Mouse (Mus musculus): Measurements from ENCODE around the gene Hhat.
A peak's percentile ranks its signal among the peaks of the same experiment; 100 is the strongest.

The Hhat gene

GRCm38 (mm10) chr1:192744880-192745239, 26.2 kb downstream of the Hhat start:
- no peak for DNase-seq (ENCODE audit: low spot score in 2 of 2)

- DNase-seq (ENCODE audit: low spot score in 2 of 2): no peak
Measured at GRCm38 (mm10) chr1:192742394-192743251, 28.4 kb downstream of the Hhat start.

- no peak for DNase-seq (ENCODE audit: low spot score in 2 of 2)
Measured at GRCm38 (mm10) chr1:192741896-192742295, 29.1 kb downstream of the Hhat start.

- DNase-seq (ENCODE audit: low spot score in 2 of 2): no peak
Measured at GRCm38 (mm10) chr1:192736524-192736923, 34.5 kb downstream of the Hhat start.

DNA sequence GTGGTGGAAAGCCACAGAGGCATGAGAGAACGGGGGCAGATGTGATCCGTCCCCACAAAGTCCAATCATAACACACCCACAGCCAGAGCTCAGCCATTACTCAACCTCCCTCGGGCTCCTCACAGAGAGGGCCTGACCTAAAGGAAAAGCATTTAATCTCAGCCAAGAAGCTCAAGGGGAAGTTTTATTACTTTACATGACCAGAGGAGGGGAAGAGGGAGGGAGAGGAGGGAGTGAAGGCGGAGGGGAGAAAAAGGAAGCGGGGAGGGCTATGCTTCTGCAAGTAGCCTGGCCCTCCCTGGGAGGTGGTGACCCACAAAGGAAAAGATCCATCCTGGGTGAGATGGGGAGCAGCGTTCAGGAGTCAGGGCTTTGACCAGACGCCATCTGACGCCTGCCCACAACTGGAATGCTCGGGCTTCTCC, 35.0 kb downstream of the Hhat start:
- no peak for DNase-seq (ENCODE audit: low spot score in 2 of 2)

- no peak for DNase-seq (ENCODE audit: low spot score in 2 of 2)
Measured at GRCm38 (mm10) chr1:192730517-192730916, 40.5 kb downstream of the Hhat start.

GRCm38 (mm10) chr1:192726996-192727624, 43.9 kb downstream of the Hhat start:
- DNase-seq (ENCODE audit: low spot score in 2 of 2): peak in 1 of 2 experiments; percentile 69

GRCm38 (mm10) chr1:192722147-192722546, 48.9 kb downstream of the Hhat start:
- peak in 1 of 2 experiments; percentile 42 for DNase-seq (ENCODE audit: low spot score in 2 of 2)

DNA sequence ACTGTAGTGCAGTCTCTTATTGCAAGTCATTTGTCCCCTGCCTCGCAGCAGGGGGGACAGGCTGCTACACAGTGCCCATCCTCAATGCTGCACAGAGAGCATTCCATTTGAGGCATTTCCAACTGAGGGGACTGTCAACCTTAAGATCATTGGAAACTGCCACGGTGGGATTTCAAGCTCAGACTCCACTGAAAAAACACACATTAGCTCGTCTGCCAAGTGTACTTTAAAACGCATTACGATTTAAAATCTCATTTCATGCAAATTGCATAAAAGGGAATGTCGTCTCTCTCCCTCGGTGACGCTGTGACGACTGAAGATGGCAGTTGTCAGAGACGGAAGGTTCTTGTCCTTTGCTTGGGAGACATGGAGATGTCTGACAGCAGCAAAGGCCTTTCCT, 50.9 kb downstream of the Hhat start:
- DNase-seq (ENCODE audit: low spot score in 2 of 2): no peak

- DNase-seq (ENCODE audit: low spot score in 2 of 2): peak in 1 of 2 experiments; percentile 52
Measured at GRCm38 (mm10) chr1:192711779-192712348, 59.2 kb downstream of the Hhat start.

DNA sequence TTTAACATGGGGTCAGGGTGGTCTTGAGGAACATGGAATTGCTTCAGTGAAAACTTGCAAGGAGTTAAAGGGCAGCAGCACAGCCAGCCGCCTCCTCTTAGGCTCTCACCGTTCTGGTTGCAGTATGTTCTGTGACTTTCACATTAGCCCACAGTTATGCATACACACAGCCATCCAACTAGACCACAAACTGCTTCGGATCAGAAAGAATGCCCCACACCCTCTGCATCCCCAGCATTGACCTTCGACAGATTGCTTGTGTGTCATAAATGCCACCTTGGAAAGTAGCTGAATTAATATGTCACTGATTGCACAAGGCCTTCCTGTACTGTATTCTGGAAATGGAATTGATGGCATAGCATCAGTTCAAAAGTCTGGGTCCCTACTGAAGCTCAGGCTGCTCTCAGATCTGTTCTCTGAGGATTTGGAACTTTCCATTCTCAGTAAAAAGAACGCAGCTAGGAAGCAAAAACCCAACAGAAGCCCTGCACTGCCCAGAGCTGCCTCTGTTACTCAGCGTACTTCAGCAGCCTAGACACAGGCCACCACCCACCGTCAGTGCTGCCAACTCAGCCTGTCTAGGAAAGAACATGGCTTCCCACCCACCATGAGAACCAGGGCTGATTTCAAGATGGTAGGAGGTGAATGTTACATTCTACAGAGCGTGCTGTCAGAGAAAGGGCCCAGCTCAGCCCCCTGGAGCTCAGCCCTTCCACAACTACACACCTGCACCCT, 70.5 kb downstream of the Hhat start:
- no peak for DNase-seq (ENCODE audit: low spot score in 2 of 2)

DNA sequence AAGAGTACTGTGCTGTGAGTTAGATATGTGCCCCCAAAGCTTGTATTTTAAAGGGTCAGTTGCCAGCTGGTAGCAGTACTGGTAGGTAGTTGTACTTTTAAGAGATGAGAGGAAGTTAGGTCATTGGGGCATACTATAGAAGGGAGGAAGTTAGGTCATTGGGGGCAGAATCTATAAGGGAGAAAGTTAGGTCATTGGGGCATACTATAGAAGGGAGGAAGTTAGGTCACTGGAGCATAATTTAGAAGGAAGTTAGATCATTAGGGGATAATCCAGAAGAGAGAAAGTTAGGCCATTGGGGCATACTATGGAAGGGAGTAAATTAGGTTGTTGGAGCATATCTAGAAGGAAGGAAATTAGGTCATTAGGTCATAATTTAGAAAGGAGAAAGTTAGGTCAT, 71.9 kb downstream of the Hhat start:
- no peak for DNase-seq (ENCODE audit: low spot score in 2 of 2)

DNA sequence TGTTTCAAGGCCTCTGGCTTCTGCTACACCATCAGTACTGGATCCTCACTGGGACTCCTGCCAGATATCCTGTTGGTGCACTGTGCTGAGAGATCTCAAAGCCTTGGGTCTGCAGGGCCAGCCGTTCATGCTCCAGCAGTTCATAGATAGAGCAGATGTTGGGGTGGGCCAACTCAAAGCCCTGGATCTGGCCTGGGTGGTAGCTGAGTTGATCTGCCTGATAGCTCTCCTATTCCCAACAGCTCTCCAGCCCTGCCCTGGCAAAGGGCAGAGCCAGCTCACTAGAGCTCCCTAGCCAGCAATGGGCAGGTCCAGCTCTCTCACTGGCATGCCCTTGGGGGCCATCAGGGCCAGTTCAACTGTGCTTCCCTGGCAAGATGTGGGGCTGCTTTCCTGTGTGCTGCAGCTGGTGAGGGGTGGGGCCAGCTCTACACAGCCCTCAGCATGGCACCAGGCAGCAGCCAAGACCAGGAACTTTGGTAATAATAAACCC, 74.6 kb downstream of the Hhat start:
- DNase-seq (ENCODE audit: low spot score in 2 of 2): no peak

- no peak for DNase-seq (ENCODE audit: low spot score in 2 of 2)
Measured at GRCm38 (mm10) chr1:192693644-192694043, 77.4 kb downstream of the Hhat start.

- DNase-seq (ENCODE audit: low spot score in 2 of 2): peak in 1 of 2 experiments; percentile 9
Measured at GRCm38 (mm10) chr1:192692982-192693381, 78.0 kb downstream of the Hhat start.

GRCm38 (mm10) chr1:192682219-192682951, 88.6 kb downstream of the Hhat start:
- no peak for DNase-seq (ENCODE audit: low spot score in 2 of 2)

GRCm38 (mm10) chr1:192677236-192677635, 93.8 kb downstream of the Hhat start:
- no peak for DNase-seq (ENCODE audit: low spot score in 2 of 2)

GRCm38 (mm10) chr1:192663608-192664007, 107.4 kb downstream of the Hhat start:
- DNase-seq (ENCODE audit: low spot score in 2 of 2): no peak

DNA sequence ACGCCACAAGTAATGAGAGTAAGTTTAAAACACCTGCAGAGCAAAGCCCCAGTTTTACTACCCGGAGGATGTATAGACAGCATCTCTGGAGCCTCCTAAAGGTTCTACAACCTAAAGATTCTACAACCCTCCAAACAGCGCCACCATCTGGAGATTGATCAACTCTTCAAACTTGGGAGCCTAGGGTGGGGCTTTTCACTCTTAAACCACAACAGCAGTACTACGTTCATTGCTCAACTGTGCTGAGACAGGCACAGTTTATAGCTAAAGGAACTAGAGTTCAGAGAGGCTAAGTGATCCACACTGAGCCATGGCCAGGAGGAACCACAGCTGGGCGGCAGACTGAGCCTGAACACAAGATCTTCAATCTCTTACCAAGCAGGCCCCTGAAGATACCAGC, 107.9 kb downstream of the Hhat start:
- no peak for DNase-seq (ENCODE audit: low spot score in 2 of 2)

GRCm38 (mm10) chr1:192661612-192662011, 109.4 kb downstream of the Hhat start:
- DNase-seq (ENCODE audit: low spot score in 2 of 2): no peak

GRCm38 (mm10) chr1:192657417-192657816, 113.6 kb downstream of the Hhat start:
- DNase-seq (ENCODE audit: low spot score in 2 of 2): no peak

Data from thymus, postnatal 10 days (tissue).